Mouse (Mus musculus) hindbrain, postnatal 0 days (tissue): ENCODE data around the gene Il1f9. TPM values are rescaled to one million over a fixed set of nuclear protein-coding genes. Genes with fewer than 3 reads are reported as not detected.
"Not testable (repeated sequence)": the region's sequence is repeated elsewhere in the genome, so short reads cannot be mapped to it uniquely, and the experiment has no call there.

ENCODE experiments used
- ATAC-seq: fragments of 200-750 bp; cut with Nextera tagmentation; 2 replicates; pipeline ENCODE4 v1.8.0; 2017; ENCODE audit warnings: mild to moderate bottlenecking, moderate TSS enrichment, moderate library complexity
- DNase-seq: peaks from one replicate; pipeline ENCODE4 v3.0.0-alpha.2; 2015; ENCODE audit warnings: low spot score
- H3K27ac ChIP-seq: fragments of 300-500 bp; sonication (generic); 2 replicates; pipeline ENCODE4 v1.5.1; 2014; ENCODE audit warnings: mild to moderate bottlenecking
- H3K27me3 ChIP-seq: fragments of 300-500 bp; sonication (generic); 2 replicates; pipeline ENCODE4 v1.6.1; 2014; ENCODE audit warnings: low read length, mixed read lengths; ENCODE audit not compliant: insufficient read depth
- H3K36me3 ChIP-seq: fragments of 300-500 bp; sonication (generic); 2 replicates; pipeline ENCODE4 v1.6.1; 2014; ENCODE audit warnings: low read length, mixed read lengths; ENCODE audit not compliant: insufficient read depth
- H3K4me1 ChIP-seq: fragments of 300-500 bp; sonication (generic); 2 replicates; pipeline ENCODE4 v1.6.1; 2014; ENCODE audit warnings: antibody characterized with exemption, low read length, mixed read lengths; ENCODE audit not compliant: insufficient read depth
- H3K4me2 ChIP-seq: fragments of 300-500 bp; sonication (generic); 2 replicates; pipeline ENCODE4 v1.6.1; 2014; ENCODE audit warnings: low read depth, mild to moderate bottlenecking, low read length, moderate library complexity, mixed read lengths
- H3K4me3 ChIP-seq: fragments of 300-500 bp; sonication (generic); 2 replicates; pipeline ENCODE4 v1.5.1; 2014; ENCODE audit warnings: low read length
- H3K9ac ChIP-seq: fragments of 300-500 bp; sonication (generic); replicated peaks from 2 replicates; pipeline ENCODE4 v1.6.1; 2014; ENCODE audit warnings: mild to moderate bottlenecking, low read length, moderate library complexity, mixed read lengths
- H3K9me3 ChIP-seq: fragments of 300-500 bp; sonication (generic); 2 replicates; pipeline ENCODE4 v1.6.1; 2016; ENCODE audit warnings: low read length, mixed read lengths
- CTCF ChIP-seq: IDR thresholded peaks from 2 replicates; pipeline ENCODE4 v1.5.1; 2016; ENCODE audit warnings: antibody characterized with exemption, control low read depth, low read depth
- WGBS: fragments of 180-500 bp; shearing (Covaris S2); extraction: QIAGEN DNeasy Blood & Tissue Kit; methylation state at CpG from one replicate; pipeline ENCODE4 v1.1.7; 2014; 5-methylcytosine and 5-hydroxymethylcytosine counted together
- polyA plus RNA-seq: library from polyadenylated mRNA; unstranded; fragments of >200 nt; fragmentation: Nextera tagmentation; extraction: Ambion mirVana; gene quantifications from 2 replicates; pipeline ENCODE4 v1.2.1, GENCODE M21; 2015
- total RNA-seq: library from RNA; depleted of rRNA; stranded (reverse); fragments of >200 nt; gene quantifications from 2 replicates; pipeline ENCODE4 v1.2.3, GENCODE M21; 2014; rRNA removed

Il1f9 gene
- not detected in 2 replicates for total RNA-seq
- polyA plus RNA-seq, result not detected in 2 replicates

DNA sequence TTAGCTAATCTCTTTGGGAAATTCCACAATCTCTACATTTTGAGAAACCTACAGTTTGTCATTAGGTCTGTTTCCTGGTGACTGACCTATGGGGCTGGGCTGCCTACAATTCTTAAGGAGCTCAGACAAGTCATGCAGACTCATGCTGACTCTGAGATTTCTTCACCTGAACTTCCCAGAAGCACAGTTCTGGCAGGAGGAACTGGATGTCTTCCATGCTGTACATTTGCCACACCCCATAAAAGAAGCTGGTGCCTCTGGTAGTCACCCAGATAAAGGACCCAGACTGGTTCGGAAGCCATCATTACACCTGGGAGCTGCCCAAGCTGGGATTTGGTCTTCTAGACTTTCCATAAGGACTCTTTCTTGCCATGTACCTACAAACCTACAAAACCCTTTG is at the start of gene Il1f9:
TSS of gene Il1f9 (plus strand) at position 301 of the 400 bp plus-strand sequence.
- 100% methylated on average over 1 of the region's 1 CpGs for WGBS

GRCm38 (mm10) chr2:24152861-24153260 is 33.4 kb upstream of the Il1f9 start, which contains the start of gene Il1f8:
Gene Il1f8 (plus strand): TSS chr2:24153161.
- Histone ChIP-seq H3K27me3 (no peaks in the 10 kb centered on the region), H3K4me3 (no peak within 1 kb of the TSS), H3K9me3 (no peaks in the 10 kb centered on the region), H3K36me3 (no peaks in the 10 kb centered on the region), H3K9ac (no peak within 1 kb of the TSS), H3K4me1 (no peaks in the 10 kb centered on the region), H3K4me2 (no peak within 1 kb of the TSS), H3K27ac (no peak within 1 kb of the TSS)
- WGBS, result 87% methylated on average over 2 of the region's 2 CpGs
- DNase-seq, result no peak
- no peak for TF ChIP-seq CTCF
- no peak for ATAC-seq

More for the DNA sequence above, at the start of gene Il1f9:
- Histone ChIP-seq H3K4me3 (no peak within 1 kb of the TSS), H3K4me2 (no peak within 1 kb of the TSS), H3K9me3 (no peaks in the 10 kb centered on the region), H3K27ac (no peak within 1 kb of the TSS), H3K9ac (no peak within 1 kb of the TSS), H3K4me1 (no peaks in the 10 kb centered on the region), H3K27me3 (no peaks in the 10 kb centered on the region), H3K36me3 (no peaks in the 10 kb centered on the region)
- ATAC-seq (no peak), DNase-seq (no peak)
- TF ChIP-seq CTCF, result no peak

GRCm38 (mm10) chr2:24181683-24182331 is 4.5 kb upstream of the Il1f9 start:
- H3K4me2 ChIP-seq, result peak overlapping the region; percentile 40
- 11% methylated on average over 14 of the region's 14 CpGs for WGBS
- TF ChIP-seq CTCF, result peak; percentile 76
- not testable (repeated sequence) for H3K4me3 ChIP-seq, H3K27me3 ChIP-seq, H3K4me1 ChIP-seq, H3K9me3 ChIP-seq, H3K36me3 ChIP-seq, H3K27ac ChIP-seq, H3K9ac ChIP-seq
- peak; percentile 80 for DNase-seq
- ATAC-seq, result peak; percentile 93

- H3K9ac ChIP-seq, H3K4me1 ChIP-seq, ATAC-seq, H3K36me3 ChIP-seq, H3K9me3 ChIP-seq, H3K27ac ChIP-seq, H3K27me3 ChIP-seq, DNase-seq, H3K4me3 ChIP-seq: not testable (repeated sequence)
- H3K4me2 ChIP-seq, result peak overlapping the region; percentile 40
- WGBS, result 62% methylated on average over 13 of the region's 13 CpGs
Observed at GRCm38 (mm10) chr2:24182423-24183147, 3.7 kb upstream of the Il1f9 start.

- H3K9me3 ChIP-seq, H3K4me2 ChIP-seq, H3K36me3 ChIP-seq, H3K4me3 ChIP-seq, ATAC-seq, H3K4me1 ChIP-seq, H3K27ac ChIP-seq, H3K9ac ChIP-seq, DNase-seq, H3K27me3 ChIP-seq: not testable (repeated sequence)
Observed at GRCm38 (mm10) chr2:24184092-24184491, 2.2 kb upstream of the Il1f9 start.

DNA sequence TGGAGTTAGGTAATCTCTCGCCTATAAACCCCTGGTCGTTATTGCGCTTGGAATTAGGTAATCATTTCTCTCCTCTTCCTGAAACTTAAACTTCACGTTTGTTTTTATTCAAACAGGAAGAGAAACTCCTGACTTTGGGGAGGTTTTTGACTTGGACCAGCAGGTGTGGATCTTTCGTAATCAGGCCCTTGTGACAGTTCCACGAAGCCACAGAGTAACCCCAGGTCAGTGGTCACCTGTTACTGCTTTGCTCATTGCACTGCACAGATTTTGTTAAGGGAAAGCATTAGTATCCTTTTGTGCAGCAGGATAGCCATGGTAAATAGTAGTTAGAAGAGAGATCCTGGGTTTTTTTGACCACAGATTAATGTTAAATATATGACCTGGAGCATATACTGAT is 1.3 kb downstream of the Il1f9 start:
- ATAC-seq (no peak), DNase-seq (no peak)
- H3K27ac ChIP-seq, result no peak overlapping the region
- H3K4me3 ChIP-seq, result no peak overlapping the region
- H3K27me3 ChIP-seq, result no peaks in the 10 kb centered on the region
- H3K9ac ChIP-seq, result no peak overlapping the region
- 80% methylated on average over 6 of the region's 6 CpGs for WGBS
- H3K4me2 ChIP-seq, result no peak overlapping the region
- no peak for TF ChIP-seq CTCF
- H3K4me1 ChIP-seq, result no peaks in the 10 kb centered on the region
- no peaks in the 10 kb centered on the region for H3K9me3 ChIP-seq
- H3K36me3 ChIP-seq, result no peaks in the 10 kb centered on the region

DNA sequence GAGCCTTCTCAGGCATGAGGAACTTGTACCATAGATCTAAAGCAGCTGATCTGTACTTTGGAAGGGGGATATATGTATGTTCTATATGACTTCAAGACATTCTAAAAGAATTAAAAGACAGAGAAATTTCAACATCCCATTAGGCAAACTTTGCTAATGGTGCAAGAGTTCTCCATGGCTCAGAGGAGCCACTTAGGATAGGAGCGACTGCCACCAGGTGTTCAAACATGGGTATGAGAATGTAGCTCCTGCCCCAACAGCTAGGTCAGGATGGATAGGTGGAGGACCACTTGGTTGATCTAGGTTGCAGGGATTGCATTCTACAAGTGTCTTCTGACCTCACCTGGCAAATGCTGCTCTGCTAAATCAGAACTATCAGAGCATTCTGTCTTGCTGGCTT is 1.9 kb downstream of the Il1f9 start:
- H3K27me3 ChIP-seq, result no peaks in the 10 kb centered on the region
- H3K9ac ChIP-seq, result no peak overlapping the region
- TF ChIP-seq CTCF, result 0 out of 2 replicates have a peak, but pooled peaks have one; percentile 23
- H3K27ac ChIP-seq, result no peak overlapping the region
- WGBS, result 60% methylated on average over 1 of the region's 1 CpGs
- H3K4me3 ChIP-seq, result no peak overlapping the region
- H3K4me1 ChIP-seq, result no peaks in the 10 kb centered on the region
- no peaks in the 10 kb centered on the region for H3K36me3 ChIP-seq
- H3K9me3 ChIP-seq, result no peaks in the 10 kb centered on the region
- no peak for DNase-seq
- H3K4me2 ChIP-seq, result no peak overlapping the region
- ATAC-seq, result no peak
